Mouse (Mus musculus): ENCODE measurements around the gene Llph. TPM values are rescaled to one million over a fixed set of nuclear protein-coding genes. Genes with fewer than 3 reads are reported as not detected.
"Not testable (repeated sequence)": the region's sequence is repeated elsewhere in the genome, so short reads cannot be mapped to it uniquely, and the experiment has no call there.

Llph gene
- polyA plus RNA-seq, 1 experiment from 2014 or later: 29.3 TPM

DNA sequence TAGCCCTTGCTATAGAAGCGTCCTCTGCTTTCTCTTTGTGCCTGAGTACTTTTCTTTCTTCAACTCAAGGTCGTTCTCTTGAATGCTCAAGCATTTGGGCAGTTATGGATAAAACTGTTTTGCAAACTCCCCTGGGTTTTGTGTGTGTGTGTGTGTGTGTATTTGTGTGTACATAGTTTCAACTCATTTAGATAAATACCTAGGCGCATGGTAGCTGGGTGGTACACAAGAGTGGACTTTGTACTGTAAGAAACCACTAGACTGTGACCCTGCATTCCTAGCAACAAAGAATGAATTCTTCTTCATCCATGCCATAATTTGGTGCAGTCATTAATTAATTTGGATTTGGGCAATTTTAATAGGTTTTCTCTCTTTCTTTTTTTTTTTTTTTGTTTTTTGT is 16.8 kb upstream of the Llph start:
- no peak overlapping the region for H3K9ac ChIP-seq (ENCODE audit: low read depth, low read length)
- no peaks in the 10 kb centered on the region for H3K27me3 ChIP-seq (replicated peaks; ENCODE audit: control insufficient read depth, insufficient read depth, low read length)
- no peaks in the 10 kb centered on the region for H3K36me3 ChIP-seq (ENCODE audit: control insufficient read depth, insufficient read depth, low read length)
- H3K4me2 ChIP-seq (ENCODE audit: low read length): no peak overlapping the region
- no peak overlapping the region for H3K27ac ChIP-seq (ENCODE audit: low read depth, low read length)
- no peaks in the 10 kb centered on the region for H3K9me3 ChIP-seq (ENCODE audit: control insufficient read depth, low read length)
- ATAC-seq: no peak
- 93% methylated on average over 3 of the region's 3 CpGs for WGBS
- peaks cover 5% of the 10 kb centered on the region for H3K4me1 ChIP-seq (ENCODE audit: control insufficient read depth, insufficient read depth, low read depth, low read length)
- no peak overlapping the region for H3K4me3 ChIP-seq (ENCODE audit: low read length)

DNA sequence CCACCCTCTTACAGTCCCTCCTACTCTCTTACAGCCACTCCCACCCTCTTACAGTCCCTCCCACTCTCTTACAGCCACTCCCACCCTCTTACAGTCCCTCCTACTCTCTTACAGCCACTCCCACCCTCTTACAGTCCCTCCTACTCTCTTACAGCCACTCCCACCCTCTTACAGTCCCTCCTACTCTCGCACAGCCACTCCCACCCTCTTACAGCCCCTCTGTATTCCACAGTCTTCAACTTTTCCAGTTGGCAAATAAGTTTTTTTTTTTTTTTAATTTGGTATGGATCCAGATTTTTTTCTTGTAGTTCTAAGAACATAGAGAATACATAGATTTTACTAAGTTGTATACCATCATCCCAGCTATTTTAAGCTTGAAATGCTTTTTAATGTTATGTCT is 9.8 kb upstream of the Llph start:
- not testable (repeated sequence) for ATAC-seq; H3K9ac ChIP-seq (ENCODE audit: low read depth, low read length); H3K9me3 ChIP-seq (ENCODE audit: control insufficient read depth, low read length); H3K27ac ChIP-seq (ENCODE audit: low read depth, low read length); H3K4me2 ChIP-seq (ENCODE audit: low read length); H3K4me1 ChIP-seq (ENCODE audit: control insufficient read depth, insufficient read depth, low read depth, low read length); H3K36me3 ChIP-seq (ENCODE audit: control insufficient read depth, insufficient read depth, low read length); H3K27me3 ChIP-seq (replicated peaks; ENCODE audit: control insufficient read depth, insufficient read depth, low read length); H3K4me3 ChIP-seq (ENCODE audit: low read length)
- 84% methylated on average over 1 of the region's 1 CpGs for WGBS

GRCm38 (mm10) chr10:120218996-120219395 is 7.9 kb upstream of the Llph start:
- Histone ChIP-seq H3K27me3 (replicated peaks; ENCODE audit: control insufficient read depth, insufficient read depth, low read length) (no peaks in the 10 kb centered on the region), H3K4me2 (ENCODE audit: low read length) (no peak overlapping the region), H3K36me3 (ENCODE audit: control insufficient read depth, insufficient read depth, low read length) (0 out of 2 replicates have a peak, but pooled peaks cover 5% of the 10 kb centered on the region), H3K27ac (ENCODE audit: low read depth, low read length) (no peak overlapping the region), H3K9me3 (ENCODE audit: control insufficient read depth, low read length) (no peaks in the 10 kb centered on the region), H3K4me3 (ENCODE audit: low read length) (no peak overlapping the region), H3K9ac (ENCODE audit: low read depth, low read length) (no peak overlapping the region), H3K4me1 (ENCODE audit: control insufficient read depth, insufficient read depth, low read depth, low read length) (no peaks in the 10 kb centered on the region)
- WGBS: 93% methylated on average over 10 of the region's 10 CpGs
- no peak for ATAC-seq

DNA sequence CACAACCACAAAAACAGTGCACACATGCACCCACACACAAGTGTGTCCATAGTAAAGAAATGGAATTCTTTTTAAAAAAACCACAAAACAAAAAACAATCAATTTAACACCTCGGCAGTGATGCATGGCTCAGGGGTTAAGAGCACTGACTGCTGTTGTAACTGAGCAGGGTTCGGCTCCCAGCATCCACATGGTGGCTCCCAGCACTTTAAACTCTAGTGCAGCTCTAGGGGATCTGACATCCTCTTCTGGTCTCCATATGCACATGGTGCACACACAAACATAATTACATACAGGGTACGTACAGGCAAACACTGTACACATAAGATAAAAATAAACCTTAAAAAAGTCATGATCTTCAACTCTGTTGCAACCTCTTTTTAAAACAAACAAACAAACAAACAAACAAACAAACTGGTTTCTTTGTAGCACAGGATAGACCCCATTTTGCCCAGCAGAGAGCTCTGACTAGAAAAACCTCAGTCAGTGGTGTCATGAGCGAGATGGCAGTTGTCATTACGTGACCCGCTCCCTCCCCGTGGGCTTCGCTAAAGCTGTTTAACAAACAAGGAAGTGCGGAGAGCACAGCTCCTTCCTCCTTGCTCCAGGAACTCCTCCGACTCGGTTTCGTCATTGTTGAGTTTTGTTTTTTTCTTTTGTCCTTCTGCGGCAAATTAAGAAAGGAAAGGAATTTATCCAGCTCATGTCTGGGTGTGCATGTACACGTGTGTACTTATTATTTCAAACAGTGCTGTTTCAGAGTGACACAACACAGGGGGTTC is 7.1 kb upstream of the Llph start:
- WGBS: 84% methylated on average over 14 of the region's 14 CpGs

DNA sequence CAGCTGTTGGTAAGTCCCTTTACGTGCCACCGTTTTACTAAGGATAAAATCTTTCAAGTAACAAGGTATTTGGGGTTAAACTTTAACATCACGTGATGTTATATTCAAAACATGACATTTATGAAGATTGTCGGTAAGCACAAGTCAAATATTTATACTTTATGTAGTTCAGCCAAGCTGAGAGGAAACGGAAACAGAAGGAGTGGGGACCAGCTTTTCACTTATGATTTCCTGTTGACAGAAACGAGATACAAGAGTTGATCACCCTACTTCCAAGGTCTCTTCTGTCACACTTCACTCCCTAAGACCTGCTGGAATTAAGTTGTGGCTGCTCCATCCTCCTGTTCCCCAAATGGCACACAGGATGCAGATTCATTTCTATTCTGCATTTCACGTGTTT is 6.1 kb upstream of the Llph start:
- H3K4me1 ChIP-seq (ENCODE audit: control insufficient read depth, insufficient read depth, low read depth, low read length): no peaks in the 10 kb centered on the region
- no peak overlapping the region for H3K4me3 ChIP-seq (ENCODE audit: low read length)
- 0 out of 2 replicates have a peak, but pooled peaks cover 5% of the 10 kb centered on the region for H3K36me3 ChIP-seq (ENCODE audit: control insufficient read depth, insufficient read depth, low read length)
- no peaks in the 10 kb centered on the region for H3K9me3 ChIP-seq (ENCODE audit: control insufficient read depth, low read length)
- H3K27me3 ChIP-seq (replicated peaks; ENCODE audit: control insufficient read depth, insufficient read depth, low read length): no peaks in the 10 kb centered on the region
- ATAC-seq: no peak
- no peak overlapping the region for H3K27ac ChIP-seq (ENCODE audit: low read depth, low read length)
- no peak overlapping the region for H3K9ac ChIP-seq (ENCODE audit: low read depth, low read length)
- no peak overlapping the region for H3K4me2 ChIP-seq (ENCODE audit: low read length)
- WGBS: 88% methylated on average over 7 of the region's 7 CpGs

More for the DNA sequence above, 7.1 kb upstream of the Llph start:
- Histone ChIP-seq H3K4me1 (ENCODE audit: control insufficient read depth, insufficient read depth, low read depth, low read length) (no peaks in the 10 kb centered on the region), H3K9ac (ENCODE audit: low read depth, low read length) (no peak overlapping the region), H3K9me3 (ENCODE audit: control insufficient read depth, low read length) (no peaks in the 10 kb centered on the region), H3K4me3 (ENCODE audit: low read length) (no peak overlapping the region), H3K27me3 (replicated peaks; ENCODE audit: control insufficient read depth, insufficient read depth, low read length) (no peaks in the 10 kb centered on the region), H3K36me3 (ENCODE audit: control insufficient read depth, insufficient read depth, low read length) (0 out of 2 replicates have a peak, but pooled peaks cover 5% of the 10 kb centered on the region), H3K4me2 (ENCODE audit: low read length) (no peak overlapping the region), H3K27ac (ENCODE audit: low read depth, low read length) (no peak overlapping the region; the same call in 1 of the 2 replicates)
- no peak for ATAC-seq

DNA sequence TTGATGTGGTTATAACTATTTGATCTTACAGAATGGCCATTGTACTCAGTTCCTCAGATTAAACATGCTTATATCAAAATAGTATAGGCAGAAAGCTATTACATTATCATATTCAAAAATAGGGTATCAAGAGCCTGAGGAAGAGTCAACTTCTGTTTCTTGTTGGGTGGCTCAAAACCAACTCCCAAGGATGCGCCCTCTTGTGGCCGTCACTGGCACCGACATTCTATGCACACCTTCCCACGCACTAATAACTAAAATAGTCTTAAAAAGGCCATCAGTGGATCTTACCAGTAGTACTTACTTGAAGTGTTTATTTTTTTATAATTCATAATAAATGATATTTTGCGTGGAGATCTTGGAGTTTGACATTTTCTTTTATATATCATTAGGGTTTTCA is 4.8 kb downstream of the Llph start:
- Histone ChIP-seq H3K9ac (ENCODE audit: low read depth, low read length) (no peak overlapping the region), H3K9me3 (ENCODE audit: control insufficient read depth, low read length) (no peaks in the 10 kb centered on the region), H3K4me2 (ENCODE audit: low read length) (no peak overlapping the region), H3K27ac (ENCODE audit: low read depth, low read length) (no peak overlapping the region), H3K36me3 (ENCODE audit: control insufficient read depth, insufficient read depth, low read length) (peaks cover 15% of the 10 kb centered on the region), H3K27me3 (replicated peaks; ENCODE audit: control insufficient read depth, insufficient read depth, low read length) (no peaks in the 10 kb centered on the region), H3K4me1 (ENCODE audit: control insufficient read depth, insufficient read depth, low read depth, low read length) (peaks cover 12% of the 10 kb centered on the region), H3K4me3 (ENCODE audit: low read length) (no peak overlapping the region)
- ATAC-seq: no peak
- WGBS: 34% methylated on average over 5 of the region's 5 CpGs

DNA sequence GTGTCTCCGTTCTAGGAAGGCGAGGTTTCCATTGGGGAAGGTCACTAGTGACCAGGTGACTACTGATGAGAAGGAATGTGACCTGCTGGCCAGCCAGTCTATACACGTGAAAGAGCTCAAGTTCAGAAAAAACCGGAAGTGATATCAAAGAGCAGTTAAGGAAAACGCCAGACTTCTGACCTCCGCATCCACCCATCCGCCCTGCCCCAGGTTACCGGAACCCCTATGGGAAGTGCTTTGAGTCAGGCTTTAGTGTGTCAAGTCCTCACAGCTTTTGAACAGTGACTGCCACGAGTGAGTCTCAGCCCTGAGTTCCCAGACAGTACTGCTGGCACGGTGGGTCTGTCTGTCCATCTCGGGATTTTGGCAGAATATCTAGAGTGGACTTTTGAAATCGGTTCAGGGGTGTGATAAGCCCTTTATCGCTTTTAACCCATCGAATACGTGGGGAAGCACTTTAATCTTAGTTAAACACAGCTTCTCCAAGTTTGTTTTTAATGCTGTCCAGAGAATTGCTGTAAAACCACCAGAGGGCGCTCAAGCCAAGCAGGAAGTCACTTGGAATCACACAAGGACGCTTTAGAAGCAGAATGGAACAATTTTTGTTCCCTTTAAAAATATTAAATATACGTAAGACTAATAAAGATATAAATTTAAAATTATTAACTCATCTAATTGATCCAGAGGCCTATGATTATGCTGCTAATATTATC is 6.9 kb downstream of the Llph start:
- peak; percentile 42 for ATAC-seq
- WGBS: 33% methylated on average over 18 of the region's 18 CpGs
- H3K36me3 ChIP-seq (ENCODE audit: control insufficient read depth, insufficient read depth, low read length): peaks cover 12% of the 10 kb centered on the region
- H3K4me3 ChIP-seq (ENCODE audit: low read length): no peak overlapping the region
- peaks cover 3% of the 10 kb centered on the region; the same call in 1 of the 2 replicates for H3K4me1 ChIP-seq (ENCODE audit: control insufficient read depth, insufficient read depth, low read depth, low read length)
- no peak overlapping the region for H3K27ac ChIP-seq (ENCODE audit: low read depth, low read length)
- H3K4me2 ChIP-seq (ENCODE audit: low read length): 0 out of 2 replicates have a peak overlapping the region, but pooled peaks have one; percentile 4
- no peaks in the 10 kb centered on the region for H3K27me3 ChIP-seq (replicated peaks; ENCODE audit: control insufficient read depth, insufficient read depth, low read length)
- H3K9ac ChIP-seq (ENCODE audit: low read depth, low read length): no peak overlapping the region
- H3K9me3 ChIP-seq (ENCODE audit: control insufficient read depth, low read length): no peaks in the 10 kb centered on the region

DNA sequence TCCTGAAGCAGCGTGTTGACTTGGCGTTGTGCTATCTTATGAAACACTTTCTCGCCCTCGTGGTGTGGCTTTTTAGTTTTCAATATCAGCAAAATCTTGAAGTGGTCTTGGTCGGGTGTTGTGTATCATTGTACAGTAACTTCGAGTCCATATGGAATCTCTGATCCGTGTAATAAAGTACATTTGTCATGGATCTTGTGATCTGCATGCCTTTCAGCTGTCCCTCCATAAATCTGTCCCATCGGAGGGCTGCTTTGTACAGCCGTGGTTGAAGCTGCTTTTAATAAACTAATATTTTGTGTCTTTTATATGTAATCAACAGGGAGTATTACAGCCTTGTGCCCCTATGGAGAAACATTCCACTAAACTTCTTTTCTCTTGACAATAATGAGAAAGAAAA is 10.0 kb downstream of the Llph start:
- H3K27me3 ChIP-seq (replicated peaks; ENCODE audit: control insufficient read depth, insufficient read depth, low read length): no peaks in the 10 kb centered on the region
- no peaks in the 10 kb centered on the region for H3K9me3 ChIP-seq (ENCODE audit: control insufficient read depth, low read length)
- H3K4me3 ChIP-seq (ENCODE audit: low read length): no peak overlapping the region
- no peak overlapping the region for H3K27ac ChIP-seq (ENCODE audit: low read depth, low read length)
- no peak overlapping the region for H3K9ac ChIP-seq (ENCODE audit: low read depth, low read length)
- no peak overlapping the region for H3K4me2 ChIP-seq (ENCODE audit: low read length)
- no peak for ATAC-seq
- no peaks in the 10 kb centered on the region for H3K4me1 ChIP-seq (ENCODE audit: control insufficient read depth, insufficient read depth, low read depth, low read length)
- 72% methylated on average over 9 of the region's 9 CpGs for WGBS
- no peaks in the 10 kb centered on the region; the same call in 1 of the 2 replicates for H3K36me3 ChIP-seq (ENCODE audit: control insufficient read depth, insufficient read depth, low read length)

DNA sequence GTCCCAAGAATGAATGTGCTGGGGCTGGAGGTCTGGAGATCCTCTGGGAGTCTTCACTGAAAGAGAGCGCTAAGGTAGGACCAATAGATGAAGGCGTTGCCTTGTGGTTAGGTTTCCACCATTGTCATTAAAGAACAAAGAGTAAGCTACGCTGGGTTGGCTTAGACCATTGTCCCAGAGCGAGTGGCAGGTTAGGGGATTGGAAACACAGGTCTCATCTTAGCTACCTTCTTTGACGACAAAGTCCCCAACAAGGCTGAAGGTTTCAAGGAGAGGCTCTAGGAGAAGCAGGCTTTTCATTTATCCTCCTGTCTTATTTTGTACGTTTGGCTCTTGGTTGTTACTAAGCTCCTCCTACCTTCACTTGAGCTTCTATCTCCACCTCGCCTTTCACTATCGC is 11.4 kb downstream of the Llph start:
- H3K36me3 ChIP-seq (ENCODE audit: control insufficient read depth, insufficient read depth, low read length): no peaks in the 10 kb centered on the region
- ATAC-seq: no peak
- no peak overlapping the region for H3K4me2 ChIP-seq (ENCODE audit: low read length)
- H3K4me3 ChIP-seq (ENCODE audit: low read length): no peak overlapping the region
- 88% methylated on average over 8 of the region's 8 CpGs for WGBS
- no peaks in the 10 kb centered on the region for H3K9me3 ChIP-seq (ENCODE audit: control insufficient read depth, low read length)
- H3K9ac ChIP-seq (ENCODE audit: low read depth, low read length): no peak overlapping the region
- H3K27me3 ChIP-seq (replicated peaks; ENCODE audit: control insufficient read depth, insufficient read depth, low read length): no peaks in the 10 kb centered on the region
- H3K27ac ChIP-seq (ENCODE audit: low read depth, low read length): no peak overlapping the region
- no peaks in the 10 kb centered on the region for H3K4me1 ChIP-seq (ENCODE audit: control insufficient read depth, insufficient read depth, low read depth, low read length)

Data from hindbrain, embryonic 16.5 days (tissue).